Mouse (Mus musculus) heart, postnatal 0 days (tissue): ENCODE measurements around the gene Tnfrsf19. TPM values are rescaled to one million over a fixed set of nuclear protein-coding genes. Genes with fewer than 3 reads are reported as not detected.

ENCODE experiments used
- ATAC-seq: fragments of 200-750 bp; cut with Nextera tagmentation; 2 replicates; pipeline ENCODE4 v1.8.0; 2017; ENCODE audit warnings: low read depth, moderate number of reproducible peaks, moderate library complexity; ENCODE audit not compliant: insufficient read depth
- DNase-seq: peaks from one replicate; pipeline ENCODE4 v3.0.0-alpha.2; 2016; ENCODE audit warnings: low spot score
- H3K27ac ChIP-seq: fragments of 300-500 bp; sonication (generic); 2 replicates; pipeline ENCODE4 v1.5.1; 2014; ENCODE audit warnings: low read depth, mild to moderate bottlenecking
- H3K27me3 ChIP-seq: fragments of 300-500 bp; sonication (generic); 2 replicates; pipeline ENCODE4 v1.6.1; 2014; ENCODE audit warnings: low read length, mixed read lengths; ENCODE audit not compliant: control insufficient read depth, insufficient read depth
- H3K36me3 ChIP-seq: fragments of 300-500 bp; sonication (generic); replicated peaks from 2 replicates; pipeline ENCODE4 v1.6.1; 2014; ENCODE audit warnings: low read length, mixed read lengths; ENCODE audit not compliant: control insufficient read depth, insufficient read depth
- H3K4me1 ChIP-seq: fragments of 300-500 bp; sonication (generic); 2 replicates; pipeline ENCODE4 v1.6.1; 2014; ENCODE audit warnings: antibody characterized with exemption; ENCODE audit not compliant: control insufficient read depth, insufficient read depth
- H3K4me2 ChIP-seq: fragments of 300-500 bp; sonication (generic); 2 replicates; pipeline ENCODE4 v1.6.1; 2014; ENCODE audit warnings: low read depth, mild to moderate bottlenecking, low read length, moderate library complexity
- H3K4me3 ChIP-seq: fragments of 300-500 bp; sonication (generic); 2 replicates; pipeline ENCODE4 v1.5.1; 2014; ENCODE audit warnings: low read depth, low read length
- H3K9ac ChIP-seq: fragments of 300-500 bp; sonication (generic); replicated peaks from 2 replicates; pipeline ENCODE4 v1.6.1; 2014; ENCODE audit warnings: low read depth, low read length, mixed read lengths
- H3K9me3 ChIP-seq: fragments of 300-500 bp; sonication (generic); replicated peaks from 2 replicates; pipeline ENCODE4 v1.6.1; 2016; ENCODE audit warnings: low read length; ENCODE audit not compliant: control insufficient read depth
- CTCF ChIP-seq: IDR thresholded peaks from 2 replicates; pipeline ENCODE4 v1.5.1; 2016; ENCODE audit warnings: antibody characterized with exemption, control low read depth, low read depth
- EP300 ChIP-seq: IDR thresholded peaks from 2 replicates; pipeline ENCODE4 v1.6.1; 2016; ENCODE audit warnings: antibody characterized with exemption, low read depth
- WGBS: fragments of 180-500 bp; shearing (Covaris S2); extraction: QIAGEN DNeasy Blood & Tissue Kit; methylation state at CpG from one replicate; pipeline ENCODE4 v1.1.7; 2014; 5-methylcytosine and 5-hydroxymethylcytosine counted together
- polyA plus RNA-seq: library from polyadenylated mRNA; unstranded; fragments of >200 nt; fragmentation: Nextera tagmentation; extraction: Ambion mirVana; gene quantifications from 2 replicates; pipeline ENCODE4 v1.2.1, GENCODE M21; 2015
- total RNA-seq: library from RNA; depleted of rRNA; stranded (reverse); fragments of >200 nt; gene quantifications from 2 replicates; pipeline ENCODE4 v1.2.3, GENCODE M21; 2014; ENCODE audit warnings: low replicate concordance

Tnfrsf19 gene
- total and polyA plus RNA-seq, 2 experiments from 2014 or later: 6.4 to 7.0 TPM

DNA sequence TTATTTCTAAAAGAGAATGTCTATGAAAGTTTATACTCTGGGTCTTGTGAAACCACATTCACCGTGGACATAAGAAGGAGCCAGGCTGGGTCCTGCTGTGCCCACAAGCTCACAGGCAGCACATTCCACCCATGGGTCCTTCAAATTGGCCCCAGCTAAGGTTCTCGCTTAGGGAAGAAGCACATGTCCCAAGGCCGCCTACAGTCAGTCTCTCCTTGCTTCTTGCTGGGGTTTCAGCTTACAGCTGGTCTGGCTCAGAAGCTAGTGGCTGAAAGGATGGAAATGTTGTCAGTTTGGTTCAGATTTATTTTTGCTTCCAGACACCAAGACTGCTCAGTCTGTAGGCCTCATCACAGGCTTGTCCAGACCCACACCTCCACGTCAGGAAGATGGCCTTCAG is 80.2 kb downstream of the Tnfrsf19 start:
- TF ChIP-seq CTCF (no peak), EP300 (no peak)
- no peak overlapping the region for H3K4me2 ChIP-seq
- H3K9me3 ChIP-seq: no peaks in the 10 kb centered on the region
- no peak for ATAC-seq
- H3K36me3 ChIP-seq: no peaks in the 10 kb centered on the region; the same call in 1 of the 2 replicates
- 84% methylated on average over 4 of the region's 4 CpGs for WGBS
- no peak overlapping the region for H3K27ac ChIP-seq
- H3K4me3 ChIP-seq: no peak overlapping the region
- no peaks in the 10 kb centered on the region for H3K4me1 ChIP-seq
- DNase-seq: no peak
- no peaks in the 10 kb centered on the region for H3K27me3 ChIP-seq
- no peak overlapping the region for H3K9ac ChIP-seq

DNA sequence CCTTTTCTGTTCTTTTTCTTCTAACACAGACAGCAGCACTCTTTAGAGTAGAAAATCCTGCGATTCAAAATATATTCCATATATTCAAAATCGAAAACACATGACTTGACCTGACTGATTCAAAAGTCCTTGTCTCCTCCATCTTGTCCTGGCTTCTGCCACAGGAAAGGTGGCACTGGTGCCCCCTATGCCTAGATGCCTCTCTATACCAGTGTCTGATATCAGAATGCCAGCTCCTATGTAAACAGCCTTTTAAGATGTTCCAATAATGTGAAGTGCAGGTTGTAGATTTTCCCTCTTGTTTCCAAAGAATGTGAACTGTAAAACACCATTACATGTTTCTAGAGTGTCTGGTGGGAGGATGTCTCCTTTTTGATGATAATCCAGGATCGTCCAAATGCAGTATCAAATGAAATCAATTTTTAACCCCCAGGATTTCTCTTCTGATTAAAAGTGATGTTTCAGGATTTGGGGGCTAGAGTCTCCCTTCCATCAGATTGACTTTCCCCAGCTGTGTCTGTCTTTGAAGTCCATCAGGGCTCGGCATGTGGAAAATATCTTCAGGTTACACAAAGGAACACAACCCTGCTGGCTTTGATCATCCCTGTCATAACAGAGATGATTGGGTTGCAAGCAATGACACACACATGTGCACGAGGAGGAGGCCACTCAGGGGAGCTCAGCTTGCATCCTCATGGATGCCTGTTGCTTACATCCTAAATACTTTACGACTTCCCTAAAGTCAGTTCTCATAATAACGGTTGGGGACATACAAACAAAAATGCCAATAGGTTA is 82.1 kb downstream of the Tnfrsf19 start:
- Histone ChIP-seq H3K27ac (no peak overlapping the region), H3K4me2 (no peak overlapping the region), H3K36me3 (no peaks in the 10 kb centered on the region), H3K4me1 (no peaks in the 10 kb centered on the region), H3K4me3 (no peak overlapping the region), H3K9ac (no peak overlapping the region), H3K9me3 (no peaks in the 10 kb centered on the region), H3K27me3 (no peaks in the 10 kb centered on the region)
- ATAC-seq: no peak
- DNase-seq: no peak
- TF ChIP-seq EP300 (no peak), CTCF (no peak)
- 87% methylated on average over 7 of the region's 7 CpGs for WGBS

DNA sequence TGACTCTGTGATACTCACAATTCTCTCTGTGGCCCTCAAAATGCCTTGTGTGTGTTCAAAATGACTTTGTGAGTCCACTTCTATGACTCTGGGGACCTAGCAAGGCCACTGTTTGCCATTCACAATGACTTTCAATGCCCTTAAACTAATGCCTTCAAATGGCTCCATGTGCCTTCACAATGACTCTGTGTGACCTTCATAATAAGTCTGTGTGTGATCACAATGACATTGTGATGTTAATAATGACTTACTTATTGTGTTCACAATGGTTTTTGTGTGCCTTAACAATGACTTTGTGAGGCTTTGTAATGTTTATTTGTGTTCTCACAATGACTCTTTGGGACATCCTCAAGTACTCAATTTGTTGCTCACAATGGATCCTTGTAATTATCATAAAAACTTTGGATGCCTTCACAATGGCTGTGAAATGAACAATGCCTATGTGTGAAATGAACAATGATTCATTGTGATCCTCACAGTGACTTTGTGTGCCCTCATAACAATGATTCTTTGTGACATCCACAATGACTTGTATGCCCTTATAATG is 88.6 kb downstream of the Tnfrsf19 start:
- TF ChIP-seq EP300 (no peak), CTCF (no peak)
- DNase-seq (no peak), ATAC-seq (no peak)
- H3K27me3 ChIP-seq: no peaks in the 10 kb centered on the region
- no peak overlapping the region for H3K4me3 ChIP-seq
- H3K27ac ChIP-seq: no peak overlapping the region
- no peaks in the 10 kb centered on the region for H3K9me3 ChIP-seq
- no peak overlapping the region for H3K4me2 ChIP-seq
- H3K36me3 ChIP-seq: no peaks in the 10 kb centered on the region
- no peaks in the 10 kb centered on the region for H3K4me1 ChIP-seq
- H3K9ac ChIP-seq: no peak overlapping the region

DNA sequence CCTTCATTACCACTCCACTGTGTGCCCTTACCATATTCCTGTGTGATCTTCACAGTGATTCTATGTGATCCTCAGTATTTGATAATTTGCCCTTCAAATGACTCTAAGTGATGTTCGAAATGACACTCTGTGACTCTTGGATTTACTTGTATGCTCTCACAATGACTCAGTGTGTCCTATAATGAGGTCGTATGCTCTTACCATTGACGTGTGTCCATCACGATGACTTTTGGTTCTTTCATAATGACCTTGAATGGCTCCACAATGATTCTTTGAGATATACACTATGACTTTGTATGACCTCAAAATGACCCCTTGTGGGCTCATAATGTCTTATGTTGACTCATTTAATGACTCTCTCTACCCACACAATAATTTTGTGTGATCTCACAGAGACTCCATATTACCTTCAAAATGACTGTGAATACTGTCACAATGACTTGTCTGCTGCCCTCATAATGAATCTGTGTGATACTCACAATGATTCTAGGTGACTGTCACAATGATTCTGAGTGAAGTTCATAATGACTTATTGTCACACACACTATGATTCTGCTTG is 108.7 kb downstream of the Tnfrsf19 start:
- H3K27me3 ChIP-seq: no peaks in the 10 kb centered on the region
- TF ChIP-seq CTCF (no peak), EP300 (no peak)
- no peaks in the 10 kb centered on the region for H3K9me3 ChIP-seq
- no peak overlapping the region for H3K9ac ChIP-seq
- 91% methylated on average over 4 of the region's 4 CpGs for WGBS
- H3K36me3 ChIP-seq: no peaks in the 10 kb centered on the region
- H3K4me3 ChIP-seq: no peak overlapping the region
- H3K4me1 ChIP-seq: no peaks in the 10 kb centered on the region
- ATAC-seq (no peak), DNase-seq (no peak)
- no peak overlapping the region for H3K4me2 ChIP-seq
- H3K27ac ChIP-seq: no peak overlapping the region

DNA sequence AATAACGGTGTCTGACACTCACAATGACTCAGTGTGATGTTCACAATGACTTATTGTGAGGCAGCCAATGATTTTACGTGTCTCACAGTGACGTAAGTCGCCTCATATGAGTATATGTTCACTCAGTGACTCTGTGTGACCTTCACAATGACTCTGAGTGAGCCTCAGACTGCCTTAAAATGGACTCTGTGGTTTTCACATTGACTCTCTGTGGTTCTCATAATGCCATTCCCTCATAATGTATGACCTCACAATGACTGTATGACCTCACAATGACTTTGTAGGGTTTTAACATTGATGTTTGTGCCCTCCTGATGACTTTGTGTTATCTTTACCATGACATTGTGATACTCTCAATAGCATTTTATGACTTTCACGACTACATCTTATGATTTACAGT is 110.6 kb downstream of the Tnfrsf19 start:
- Histone ChIP-seq H3K36me3 (no peaks in the 10 kb centered on the region), H3K27me3 (no peaks in the 10 kb centered on the region), H3K9ac (no peak overlapping the region), H3K4me2 (no peak overlapping the region), H3K9me3 (no peaks in the 10 kb centered on the region), H3K27ac (no peak overlapping the region), H3K4me3 (no peak overlapping the region), H3K4me1 (no peaks in the 10 kb centered on the region)
- 73% methylated on average over 5 of the region's 5 CpGs for WGBS
- ATAC-seq (no peak), DNase-seq (no peak)
- TF ChIP-seq CTCF (no peak), EP300 (no peak)

DNA sequence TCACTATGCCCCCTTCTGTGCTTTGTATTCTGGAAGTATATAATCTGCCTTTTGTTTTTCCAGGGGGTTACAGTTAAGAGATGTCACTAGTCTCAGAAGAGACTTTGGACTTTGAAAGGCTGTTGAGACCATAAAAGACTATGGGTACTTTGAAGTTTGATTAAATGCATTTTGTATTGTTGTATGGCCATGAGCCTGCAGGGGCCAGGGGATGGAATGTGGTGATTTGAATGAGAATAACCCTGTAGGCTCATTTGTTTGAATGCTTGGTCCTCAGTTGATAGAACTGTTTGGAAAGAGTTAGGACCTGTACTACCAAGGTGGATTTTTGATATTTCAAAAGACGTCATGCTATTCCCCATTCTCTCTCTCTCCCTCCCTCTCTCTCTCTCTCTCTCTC is 120.3 kb downstream of the Tnfrsf19 start:
- WGBS: 70% methylated on average over 1 of the region's 1 CpGs
- no peak overlapping the region for H3K9ac ChIP-seq
- H3K27ac ChIP-seq: no peak overlapping the region
- no peak overlapping the region for H3K4me2 ChIP-seq
- H3K27me3 ChIP-seq: no peaks in the 10 kb centered on the region
- no peaks in the 10 kb centered on the region for H3K4me1 ChIP-seq
- DNase-seq (no peak), ATAC-seq (no peak)
- no peaks in the 10 kb centered on the region for H3K36me3 ChIP-seq
- no peaks in the 10 kb centered on the region for H3K9me3 ChIP-seq
- H3K4me3 ChIP-seq: no peak overlapping the region
- TF ChIP-seq EP300 (no peak), CTCF (no peak)
